Mouse (Mus musculus): ENCODE results near the gene Khsrp. TPM values are rescaled to one million over a fixed set of nuclear protein-coding genes. Genes with fewer than 3 reads are reported as not detected.

Gene Khsrp
- 42.1 and 44.1 TPM in 2 replicates for polyA plus RNA-seq (2015; fragmentation: Nextera tagmentation; extraction: Ambion mirVana)

- H3K4me1 ChIP-seq = peaks cover 17% of the 10 kb centered on the region
- H3K4me3 ChIP-seq = peak within 1 kb of the TSS; percentile 77
- H3K27ac ChIP-seq = peak within 1 kb of the TSS; percentile 95
- WGBS = 2% methylated on average over 94 of the region's 99 CpGs
- peaks cover 29% of the 10 kb centered on the region for H3K36me3 ChIP-seq
- no peaks in the 10 kb centered on the region for H3K9me3 ChIP-seq
- no peak for ATAC-seq (ENCODE audit: borderline replicate concordance, extremely low read depth, low FRiP score, low TSS enrichment)
- peak within 1 kb of the TSS; percentile 86 for H3K4me2 ChIP-seq
- H3K27me3 ChIP-seq = no peaks in the 10 kb centered on the region
- H3K9ac ChIP-seq = peak within 1 kb of the TSS; percentile 100
Measured at GRCm38 (mm10) chr17:57030931-57031660, at the start of gene Khsrp. Gene Khsrp (minus strand): TSS chr17:57031522.

GRCm38 (mm10) chr17:57079919-57080318, 48.6 kb upstream of the Khsrp start:
- Histone ChIP-seq H3K4me2 (no peak overlapping the region), H3K9me3 (no peaks in the 10 kb centered on the region), H3K27ac (no peak overlapping the region), H3K4me1 (no peaks in the 10 kb centered on the region), H3K36me3 (no peaks in the 10 kb centered on the region), H3K27me3 (no peaks in the 10 kb centered on the region), H3K9ac (no peak overlapping the region), H3K4me3 (no peak overlapping the region)
- 61% methylated on average over 3 of the region's 3 CpGs for WGBS
- ATAC-seq (ENCODE audit: borderline replicate concordance, extremely low read depth, low FRiP score, low TSS enrichment) = no peak

- Histone ChIP-seq H3K36me3 (no peaks in the 10 kb centered on the region), H3K4me3 (no peak within 1 kb of the TSS), H3K9ac (no peak within 1 kb of the TSS), H3K4me1 (no peaks in the 10 kb centered on the region), H3K27me3 (no peaks in the 10 kb centered on the region), H3K4me2 (no peak within 1 kb of the TSS), H3K27ac (no peak within 1 kb of the TSS), H3K9me3 (no peaks in the 10 kb centered on the region)
- ATAC-seq (ENCODE audit: borderline replicate concordance, extremely low read depth, low FRiP score, low TSS enrichment) = no peak; the same call in 1 of the 2 replicates
- WGBS = 28% methylated on average over 6 of the region's 6 CpGs
Measured at GRCm38 (mm10) chr17:57078336-57078735, 47.0 kb upstream of the Khsrp start, which contains the start of gene Dennd1c. Gene Dennd1c (minus strand): TSS chr17:57078514.

GRCm38 (mm10) chr17:57076916-57077315, 45.6 kb upstream of the Khsrp start:
- H3K27ac ChIP-seq = no peak overlapping the region
- WGBS = 38% methylated on average over 3 of the region's 3 CpGs

GRCm38 (mm10) chr17:57070699-57071098, 39.4 kb upstream of the Khsrp start:
- peak overlapping the region; percentile 48 for H3K4me2 ChIP-seq
- peak; percentile 70; the same call in 1 of the 2 replicates for ATAC-seq (ENCODE audit: borderline replicate concordance, extremely low read depth, low FRiP score, low TSS enrichment)
- no peaks in the 10 kb centered on the region for H3K36me3 ChIP-seq
- peaks cover 9% of the 10 kb centered on the region; the same call in 1 of the 2 replicates for H3K27me3 ChIP-seq
- H3K27ac ChIP-seq = no peak overlapping the region
- no peak overlapping the region for H3K9ac ChIP-seq
- no peaks in the 10 kb centered on the region for H3K9me3 ChIP-seq
- no peaks in the 10 kb centered on the region for H3K4me1 ChIP-seq
- 5% methylated on average over 11 of the region's 11 CpGs for WGBS
- H3K4me3 ChIP-seq = peak overlapping the region; percentile 30

More at GRCm38 (mm10) chr17:57076916-57077315, 45.6 kb upstream of the Khsrp start:
- Histone ChIP-seq H3K36me3 (no peaks in the 10 kb centered on the region), H3K9me3 (no peaks in the 10 kb centered on the region), H3K9ac (no peak overlapping the region), H3K4me3 (no peak overlapping the region), H3K4me1 (no peaks in the 10 kb centered on the region), H3K27me3 (no peaks in the 10 kb centered on the region), H3K4me2 (no peak overlapping the region)
- no peak for ATAC-seq (ENCODE audit: borderline replicate concordance, extremely low read depth, low FRiP score, low TSS enrichment)

- Histone ChIP-seq H3K4me3 (peak overlapping the region; percentile 30), H3K9ac (0 out of 2 replicates have a peak overlapping the region, but pooled peaks have one; percentile 13), H3K27me3 (peaks cover 9% of the 10 kb centered on the region; the same call in 1 of the 2 replicates), H3K9me3 (no peaks in the 10 kb centered on the region), H3K27ac (peak overlapping the region; percentile 64), H3K4me1 (no peaks in the 10 kb centered on the region), H3K4me2 (peak overlapping the region; percentile 48), H3K36me3 (no peaks in the 10 kb centered on the region)
- WGBS = 17% methylated on average over 9 of the region's 9 CpGs
- ATAC-seq (ENCODE audit: borderline replicate concordance, extremely low read depth, low FRiP score, low TSS enrichment) = no peak
Measured at GRCm38 (mm10) chr17:57070272-57070671, 39.0 kb upstream of the Khsrp start.

GRCm38 (mm10) chr17:57066908-57067307, 35.6 kb upstream of the Khsrp start:
- Histone ChIP-seq H3K27me3 (peaks cover 27% of the 10 kb centered on the region), H3K9me3 (no peaks in the 10 kb centered on the region), H3K36me3 (no peaks in the 10 kb centered on the region), H3K4me3 (no peak overlapping the region), H3K4me1 (no peaks in the 10 kb centered on the region), H3K4me2 (no peak overlapping the region), H3K9ac (no peak overlapping the region), H3K27ac (no peak overlapping the region)
- WGBS = 53% methylated on average over 5 of the region's 5 CpGs
- ATAC-seq (ENCODE audit: borderline replicate concordance, extremely low read depth, low FRiP score, low TSS enrichment) = no peak

GRCm38 (mm10) chr17:57063031-57063430, 31.7 kb upstream of the Khsrp start:
- Histone ChIP-seq H3K27ac (peak overlapping the region; percentile 92), H3K4me2 (peak overlapping the region; percentile 43), H3K36me3 (no peaks in the 10 kb centered on the region), H3K4me1 (peaks cover 16% of the 10 kb centered on the region), H3K9ac (0 out of 2 replicates have a peak overlapping the region, but pooled peaks have one; percentile 41), H3K4me3 (peak overlapping the region; percentile 51), H3K27me3 (peaks cover 30% of the 10 kb centered on the region), H3K9me3 (no peaks in the 10 kb centered on the region)
- no peak for ATAC-seq (ENCODE audit: borderline replicate concordance, extremely low read depth, low FRiP score, low TSS enrichment)
- WGBS = 11% methylated on average over 8 of the region's 8 CpGs

- no peaks in the 10 kb centered on the region for H3K9me3 ChIP-seq
- WGBS = under 1% methylated on average over 22 of the region's 22 CpGs
- peaks cover 16% of the 10 kb centered on the region for H3K4me1 ChIP-seq
- H3K4me2 ChIP-seq = peak overlapping the region; percentile 43
- peak overlapping the region; percentile 92 for H3K27ac ChIP-seq
- ATAC-seq (ENCODE audit: borderline replicate concordance, extremely low read depth, low FRiP score, low TSS enrichment) = no peak; the same call in 1 of the 2 replicates
- peaks cover 30% of the 10 kb centered on the region for H3K27me3 ChIP-seq
- H3K36me3 ChIP-seq = no peaks in the 10 kb centered on the region
- peak overlapping the region; percentile 41 for H3K9ac ChIP-seq
- peak overlapping the region; percentile 51 for H3K4me3 ChIP-seq
Measured at GRCm38 (mm10) chr17:57062548-57062947, 31.2 kb upstream of the Khsrp start.

- Histone ChIP-seq H3K9me3 (no peaks in the 10 kb centered on the region), H3K9ac (peak overlapping the region; percentile 41), H3K27ac (peak overlapping the region; percentile 92), H3K4me3 (peak overlapping the region; percentile 51), H3K27me3 (peaks cover 30% of the 10 kb centered on the region), H3K36me3 (0 out of 2 replicates have a peak, but pooled peaks cover 2% of the 10 kb centered on the region), H3K4me1 (peaks cover 16% of the 10 kb centered on the region), H3K4me2 (peak overlapping the region; percentile 43)
- 1% methylated on average over 39 of the region's 39 CpGs for WGBS
- ATAC-seq (ENCODE audit: borderline replicate concordance, extremely low read depth, low FRiP score, low TSS enrichment) = peak; percentile 48
Measured at GRCm38 (mm10) chr17:57062011-57062521, 30.7 kb upstream of the Khsrp start.

- 0 out of 2 replicates have a peak, but pooled peaks cover 2% of the 10 kb centered on the region for H3K36me3 ChIP-seq
- H3K9me3 ChIP-seq = no peaks in the 10 kb centered on the region
- peaks cover 16% of the 10 kb centered on the region for H3K4me1 ChIP-seq
- no peak overlapping the region for H3K9ac ChIP-seq
- peak overlapping the region; percentile 83; the same call in 1 of the 2 replicates for H3K27ac ChIP-seq
- WGBS = 33% methylated on average over 10 of the region's 10 CpGs
- peak overlapping the region; percentile 85; the same call in 1 of the 2 replicates for H3K4me3 ChIP-seq
- ATAC-seq (ENCODE audit: borderline replicate concordance, extremely low read depth, low FRiP score, low TSS enrichment) = no peak
- peaks cover 30% of the 10 kb centered on the region for H3K27me3 ChIP-seq
- H3K4me2 ChIP-seq = peak overlapping the region; percentile 98
Measured at GRCm38 (mm10) chr17:57061069-57061468, 29.7 kb upstream of the Khsrp start.
